Mouse (Mus musculus): Measurements from ENCODE around the gene 9330159F19Rik. TPM values are rescaled to one million over a fixed set of nuclear protein-coding genes. Genes with fewer than 3 reads are reported as not detected.

9330159F19Rik gene
- not detected for total RNA-seq (2023)

DNA sequence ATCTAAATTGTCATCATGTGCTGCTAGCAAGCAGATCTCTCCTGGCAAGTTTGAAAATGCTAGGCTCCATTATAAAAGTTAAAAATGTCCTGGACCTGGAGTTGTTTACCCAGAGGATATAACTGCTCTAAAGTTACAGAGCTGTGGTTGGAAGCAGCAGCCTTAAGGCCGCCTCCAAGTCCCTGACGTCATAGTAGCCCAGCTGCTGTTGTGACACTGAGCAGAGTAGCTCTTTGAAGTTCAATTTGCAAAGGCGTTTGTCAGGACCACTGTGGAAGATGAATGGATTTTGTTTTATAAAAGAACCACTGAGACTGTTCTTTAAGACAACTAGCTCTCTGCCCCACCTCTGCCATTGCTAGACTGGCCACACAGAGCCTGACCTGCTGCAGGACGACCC, at the start of gene 9330159F19Rik:
TSS of gene 9330159F19Rik (plus strand) at position 154 of the 400 bp plus-strand sequence.

DNA sequence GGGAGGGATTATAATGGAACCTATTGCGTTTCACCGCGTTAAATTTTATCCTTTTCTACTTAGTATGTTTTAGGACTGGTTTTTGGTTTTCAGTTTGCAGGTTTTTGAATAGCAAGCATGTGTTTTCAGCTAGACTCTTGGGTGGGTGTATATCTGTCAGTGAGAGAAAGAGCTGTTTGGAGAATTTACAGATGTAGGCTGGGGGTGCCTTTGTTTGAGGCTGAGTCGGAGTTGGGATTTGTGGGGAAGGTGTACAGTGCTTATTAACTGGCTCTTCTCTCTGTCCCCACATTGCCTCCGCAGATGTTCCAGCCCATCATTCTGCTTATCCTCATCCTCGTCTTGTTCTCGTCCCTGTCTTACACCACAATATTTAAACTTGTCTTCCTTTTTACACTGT, 12.8 kb upstream of the 9330159F19Rik start, which contains the start of gene Gm49353:
TSS of gene Gm49353 (plus strand) at position 313 of the 400 bp plus-strand sequence.

Other genes with a start within 250 kb of the 9330159F19Rik start
- not detected for gene 2310057J18Rik, start 225.3 kb upstream of the 9330159F19Rik start, total RNA-seq (2023)
- gene Soga3, start 67.8 kb upstream of the 9330159F19Rik start, total RNA-seq (2023) = not detected
- not detected for gene Gm49353, start 12.7 kb upstream of the 9330159F19Rik start, total RNA-seq (2023)
- 1 to 10 TPM; 4.7 to 6.0 TPM for gene Echdc1, start 101.6 kb downstream of the 9330159F19Rik start, total RNA-seq (2023)
- gene Rnf146, start 150.8 kb downstream of the 9330159F19Rik start, total RNA-seq (2023) = 10 to 100 TPM; 54.9 to 60.4 TPM